Mouse (Mus musculus) lung, embryonic 15.5 days (tissue): Measurements from ENCODE around the gene Fndc3a. TPM values are rescaled to one million over a fixed set of nuclear protein-coding genes. Genes with fewer than 3 reads are reported as not detected.

Experiments used
- ATAC-seq: fragments of 200-750 bp; cut with Nextera tagmentation; 2 replicates; pipeline ENCODE4 v1.8.0; 2017; ENCODE audit warnings: moderate number of reproducible peaks, borderline replicate concordance; ENCODE audit not compliant: low FRiP score, low TSS enrichment; ENCODE audit errors: extremely low read depth
- H3K27ac ChIP-seq: fragments of 300-500 bp; sonication (generic); 2 replicates; pipeline ENCODE4 v1.5.1; 2015; ENCODE audit warnings: moderate library complexity, mild to moderate bottlenecking, inconsistent platforms
- H3K27me3 ChIP-seq: fragments of 300-500 bp; sonication (generic); 2 replicates; pipeline ENCODE4 v1.6.1; 2015; ENCODE audit warnings: inconsistent platforms
- H3K36me3 ChIP-seq: fragments of 300-500 bp; sonication (generic); 2 replicates; pipeline ENCODE4 v1.6.1; 2015; ENCODE audit warnings: inconsistent platforms
- H3K4me1 ChIP-seq: fragments of 300-500 bp; sonication (generic); 2 replicates; pipeline ENCODE4 v1.6.1; 2015; ENCODE audit warnings: inconsistent platforms
- H3K4me2 ChIP-seq: fragments of 300-500 bp; sonication (generic); 2 replicates; pipeline ENCODE4 v1.6.1; 2015; ENCODE audit warnings: inconsistent platforms, mild to moderate bottlenecking, moderate library complexity
- H3K4me3 ChIP-seq: fragments of 300-500 bp; sonication (generic); 2 replicates; pipeline ENCODE4 v1.5.1; 2015; ENCODE audit warnings: mild to moderate bottlenecking, inconsistent platforms
- H3K9ac ChIP-seq: fragments of 300-500 bp; sonication (generic); 2 replicates; pipeline ENCODE4 v1.6.1; 2015; ENCODE audit warnings: inconsistent platforms
- H3K9me3 ChIP-seq: fragments of 300-500 bp; sonication (generic); 2 replicates; pipeline ENCODE4 v1.6.1; 2016; ENCODE audit warnings: inconsistent platforms
- WGBS: fragments of 180-500 bp; shearing (Covaris S2); methylation state at CpG from one replicate; pipeline ENCODE4 v1.1.7; 2015; 5-methylcytosine and 5-hydroxymethylcytosine counted together
- polyA plus RNA-seq: library from polyadenylated mRNA; unstranded; fragments of >200 nt; fragmentation: Nextera tagmentation; extraction: Ambion mirVana; gene quantifications from 2 replicates; pipeline ENCODE4 v1.2.1, GENCODE M21; 2015

Gene Fndc3a
- polyA plus RNA-seq, 1 experiment from 2014 or later: 34.0 TPM

- 89% methylated on average over 7 of the region's 7 CpGs for WGBS
- no peak overlapping the region for H3K9ac ChIP-seq
- H3K27me3 ChIP-seq: no peaks in the 10 kb centered on the region
- H3K4me1 ChIP-seq: peaks cover 12% of the 10 kb centered on the region
- no peak for ATAC-seq
- H3K4me3 ChIP-seq: no peak overlapping the region
- no peak overlapping the region for H3K27ac ChIP-seq
- peaks cover 10% of the 10 kb centered on the region; the same call in 1 of the 2 replicates for H3K36me3 ChIP-seq
- H3K9me3 ChIP-seq: no peaks in the 10 kb centered on the region
- no peak overlapping the region for H3K4me2 ChIP-seq
Measured at GRCm38 (mm10) chr14:72598976-72599740, 110.6 kb downstream of the Fndc3a start.

GRCm38 (mm10) chr14:72594191-72594590, 115.6 kb downstream of the Fndc3a start:
- Histone ChIP-seq H3K4me3 (no peak overlapping the region), H3K4me2 (no peak overlapping the region), H3K36me3 (peaks cover 10% of the 10 kb centered on the region; the same call in 1 of the 2 replicates), H3K9me3 (no peaks in the 10 kb centered on the region), H3K27ac (no peak overlapping the region), H3K9ac (no peak overlapping the region), H3K27me3 (no peaks in the 10 kb centered on the region), H3K4me1 (no peaks in the 10 kb centered on the region)
- 93% methylated on average over 7 of the region's 7 CpGs for WGBS
- ATAC-seq: no peak

- 92% methylated on average over 4 of the region's 4 CpGs for WGBS
- Histone ChIP-seq H3K27me3 (no peaks in the 10 kb centered on the region), H3K4me2 (no peak overlapping the region), H3K9ac (no peak overlapping the region), H3K36me3 (peaks cover 18% of the 10 kb centered on the region), H3K4me3 (no peak overlapping the region), H3K4me1 (no peaks in the 10 kb centered on the region), H3K9me3 (no peaks in the 10 kb centered on the region), H3K27ac (no peak overlapping the region)
- no peak for ATAC-seq
Measured at GRCm38 (mm10) chr14:72589415-72589814, 120.4 kb downstream of the Fndc3a start.

GRCm38 (mm10) chr14:72582979-72583378, 126.8 kb downstream of the Fndc3a start:
- WGBS: 93% methylated on average over 6 of the region's 6 CpGs
- H3K4me1 ChIP-seq: no peaks in the 10 kb centered on the region
- no peaks in the 10 kb centered on the region for H3K9me3 ChIP-seq
- no peak overlapping the region for H3K4me2 ChIP-seq
- no peak overlapping the region for H3K9ac ChIP-seq
- no peak overlapping the region for H3K27ac ChIP-seq
- H3K27me3 ChIP-seq: no peaks in the 10 kb centered on the region
- H3K4me3 ChIP-seq: no peak overlapping the region
- ATAC-seq: no peak
- peaks cover 35% of the 10 kb centered on the region for H3K36me3 ChIP-seq

- H3K9me3 ChIP-seq: no peaks in the 10 kb centered on the region
- no peaks in the 10 kb centered on the region for H3K27me3 ChIP-seq
- no peak overlapping the region for H3K9ac ChIP-seq
- no peak overlapping the region for H3K4me2 ChIP-seq
- H3K4me1 ChIP-seq: no peaks in the 10 kb centered on the region
- no peak overlapping the region for H3K27ac ChIP-seq
- H3K36me3 ChIP-seq: peaks cover 32% of the 10 kb centered on the region
- WGBS: 93% methylated on average over 3 of the region's 3 CpGs
- H3K4me3 ChIP-seq: no peak overlapping the region
- no peak for ATAC-seq
Measured at GRCm38 (mm10) chr14:72580991-72581390, 128.8 kb downstream of the Fndc3a start.

- Histone ChIP-seq H3K9me3 (no peaks in the 10 kb centered on the region), H3K4me2 (no peak overlapping the region), H3K36me3 (peaks cover 44% of the 10 kb centered on the region), H3K27ac (no peak overlapping the region), H3K9ac (no peak overlapping the region), H3K27me3 (no peaks in the 10 kb centered on the region), H3K4me1 (no peaks in the 10 kb centered on the region), H3K4me3 (no peak overlapping the region)
- no peak for ATAC-seq
- WGBS: 85% methylated on average over 3 of the region's 3 CpGs
Measured at GRCm38 (mm10) chr14:72576283-72576682, 133.5 kb downstream of the Fndc3a start.

GRCm38 (mm10) chr14:72563941-72564340, 145.9 kb downstream of the Fndc3a start:
- no peaks in the 10 kb centered on the region for H3K4me1 ChIP-seq
- H3K27ac ChIP-seq: no peak overlapping the region
- no peak overlapping the region for H3K4me3 ChIP-seq
- WGBS: 92% methylated on average over 1 of the region's 1 CpGs
- H3K36me3 ChIP-seq: peaks cover 39% of the 10 kb centered on the region
- no peaks in the 10 kb centered on the region for H3K9me3 ChIP-seq
- no peak for ATAC-seq
- no peaks in the 10 kb centered on the region for H3K27me3 ChIP-seq
- H3K4me2 ChIP-seq: no peak overlapping the region
- no peak overlapping the region for H3K9ac ChIP-seq

GRCm38 (mm10) chr14:72558795-72559194, 151.0 kb downstream of the Fndc3a start:
- Histone ChIP-seq H3K4me3 (no peak overlapping the region), H3K9me3 (no peaks in the 10 kb centered on the region), H3K36me3 (peaks cover 43% of the 10 kb centered on the region), H3K9ac (no peak overlapping the region), H3K4me2 (no peak overlapping the region), H3K4me1 (no peaks in the 10 kb centered on the region), H3K27ac (no peak overlapping the region), H3K27me3 (no peaks in the 10 kb centered on the region)
- no peak for ATAC-seq
- WGBS: 75% methylated on average over 5 of the region's 5 CpGs

- Histone ChIP-seq H3K4me2 (no peak overlapping the region), H3K36me3 (peaks cover 49% of the 10 kb centered on the region), H3K9ac (no peak overlapping the region), H3K4me1 (no peaks in the 10 kb centered on the region), H3K9me3 (no peaks in the 10 kb centered on the region), H3K27ac (no peak overlapping the region), H3K27me3 (no peaks in the 10 kb centered on the region), H3K4me3 (no peak overlapping the region)
- ATAC-seq: no peak
- WGBS: 84% methylated on average over 1 of the region's 1 CpGs
Measured at GRCm38 (mm10) chr14:72555846-72556245, 154.0 kb downstream of the Fndc3a start.

GRCm38 (mm10) chr14:72536392-72537017, 173.3 kb downstream of the Fndc3a start:
- WGBS: 87% methylated on average over 5 of the region's 5 CpGs
- H3K4me3 ChIP-seq: no peak overlapping the region
- no peaks in the 10 kb centered on the region for H3K9me3 ChIP-seq
- H3K9ac ChIP-seq: no peak overlapping the region
- no peak overlapping the region for H3K27ac ChIP-seq
- H3K27me3 ChIP-seq: peaks cover 17% of the 10 kb centered on the region
- H3K36me3 ChIP-seq: peaks cover 15% of the 10 kb centered on the region; the same call in 1 of the 2 replicates
- peaks cover 12% of the 10 kb centered on the region for H3K4me1 ChIP-seq
- no peak overlapping the region for H3K4me2 ChIP-seq
- no peak; the same call in 1 of the 2 replicates for ATAC-seq

- peaks cover 38% of the 10 kb centered on the region for H3K27me3 ChIP-seq
- H3K4me1 ChIP-seq: peaks cover 12% of the 10 kb centered on the region
- H3K9ac ChIP-seq: no peak overlapping the region
- no peak for ATAC-seq
- WGBS: 58% methylated on average over 7 of the region's 7 CpGs
- H3K27ac ChIP-seq: no peak overlapping the region
- H3K4me3 ChIP-seq: no peak overlapping the region
- no peaks in the 10 kb centered on the region for H3K9me3 ChIP-seq
- H3K36me3 ChIP-seq: 0 out of 2 replicates have a peak, but pooled peaks cover 1% of the 10 kb centered on the region
- H3K4me2 ChIP-seq: no peak overlapping the region
Measured at GRCm38 (mm10) chr14:72533862-72534261, 175.9 kb downstream of the Fndc3a start.
